ENCODE assay signal across 20 mouse cellular contexts in the genomic region with DNA sequence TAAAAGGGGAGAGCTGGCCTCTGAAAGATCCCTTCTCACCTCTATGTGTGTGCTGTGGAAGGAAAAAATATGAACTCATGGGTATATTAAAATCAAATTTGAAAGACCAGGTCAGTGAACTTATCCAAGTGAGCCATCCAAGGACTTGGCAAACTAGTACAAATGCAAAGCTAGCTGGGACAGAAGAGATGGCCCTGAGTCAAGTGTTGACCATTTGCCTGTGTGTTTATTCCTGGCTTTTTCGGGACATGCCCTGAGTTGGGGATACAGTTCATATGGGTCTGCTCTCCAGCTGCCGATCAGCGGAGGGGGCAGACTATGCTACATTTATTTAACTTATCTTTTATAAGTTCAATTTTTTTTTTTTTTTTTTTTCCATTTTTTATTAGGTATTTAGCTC. TPM values are rescaled to one million over a fixed set of nuclear protein-coding genes. Genes with fewer than 3 reads are reported as not detected.
DNase-seq lines count a peak whose midpoint lies in the region; ATAC-seq and TF ChIP-seq lines count a peak whose summit lies in the region.
"Not testable (repeated sequence)": the region's sequence is repeated elsewhere in the genome, so short reads cannot be mapped to it uniquely, and the experiment has no call there.
"Had no signal": no experiment of that assay in that cellular context is flagged by ENCODE, and none has a peak within 500 bp of the region (broad histone marks: within the 10 kb centered on the region; RNA-seq: fewer than 3 reads in every experiment).

No protein-coding gene starts in this region.

- TF ChIP-seq POLR2A in liver, adult 2 months (IDR thresholded peaks at IDR 0.05; ENCODE audit: extremely low read depth, insufficient read depth, low read length), result not testable (repeated sequence)

- not testable (repeated sequence) for H3K4me2 ChIP-seq in liver, postnatal 0 days (ENCODE audit: low read depth, low read length)

- H3K27me3 ChIP-seq in liver, adult 2 months (ENCODE audit: control insufficient read depth, insufficient read depth, low read length); liver, postnatal 0 days (ENCODE audit: insufficient read depth, low read length): not testable (repeated sequence)

- peak overlapping the region; percentile 95 for H3K27ac ChIP-seq in liver, adult 2 months (replicated peaks; ENCODE audit: insufficient read depth, low read depth, low read length)
- H3K27ac ChIP-seq in liver, postnatal 0 days (ENCODE audit: low read depth), result peak overlapping the region; percentile 72; the same call in 1 of the 2 replicates

- TF ChIP-seq EP300 in liver, postnatal 0 days (IDR thresholded peaks at IDR 0.05; ENCODE audit: low read depth), result not testable (repeated sequence)

- H3K4me3 ChIP-seq in liver, adult 2 months (ENCODE audit: insufficient read depth, low read depth, low read length); liver, postnatal 0 days (ENCODE audit: low read depth, low read length): not testable (repeated sequence)

- H3K79me2 ChIP-seq in liver, adult 2 months (ENCODE audit: control insufficient read depth, insufficient read depth, low read length), result not testable (repeated sequence)

- H3K9ac ChIP-seq in liver, adult 2 months (ENCODE audit: low read depth, low read length); liver, postnatal 0 days (replicated peaks): not testable (repeated sequence)

- TF ChIP-seq CTCF in liver, adult 2 months (IDR thresholded peaks at IDR 0.05; ENCODE audit: low read depth, low read length); liver, postnatal 0 days (IDR thresholded peaks at IDR 0.05; ENCODE audit: low read depth): not testable (repeated sequence)

- ATAC-seq in liver, postnatal 0 days, result peak; percentile 55; the same call in 1 of the 2 replicates

- not testable (repeated sequence) for H3K36me3 ChIP-seq in liver, adult 2 months (ENCODE audit: control insufficient read depth, insufficient read depth, low read length); liver, postnatal 0 days (replicated peaks; ENCODE audit: insufficient read depth, low read length)

- peak; percentile 9 for DNase-seq in heart, adult 11 months
- peak; percentile 93 for DNase-seq in liver, adult 2 months (ENCODE audit: extremely low read depth, low read depth, low spot score)
- not testable (repeated sequence) for DNase-seq in liver, postnatal 0 days

- WGBS in liver, adult 2 months, result 30% methylated on average over 3 of the region's 3 CpGs
- WGBS in liver, postnatal 0 days (ENCODE audit: insufficient replicate concordance), result 69% methylated on average over 3 of the region's 3 CpGs

- not testable (repeated sequence) for H3K9me3 ChIP-seq in liver, postnatal 0 days (ENCODE audit: low read length)

- H3K4me1 ChIP-seq in liver, adult 2 months (ENCODE audit: control insufficient read depth, insufficient read depth, low read length); liver, postnatal 0 days (ENCODE audit: insufficient read depth): not testable (repeated sequence)

RNA-seq across cellular contexts. Expression of gene Fbxo3, which starts 18.7 kb away (rescaled TPM):
- 93.9 and 95.9 TPM in 2 replicates for total RNA-seq in liver, adult 2 months (2014; rRNA removed)
- 32.5 and 32.7 TPM in 2 replicates for polyA plus RNA-seq in liver, adult 2 months (2012; rRNA removed)
- 41.6 and 41.9 TPM in 2 replicates for polyA plus RNA-seq in liver, postnatal 0 days (2015; fragmentation: Nextera tagmentation; extraction: Ambion mirVana)

RNA-seq across cellular contexts. Expression of gene 4931422A03Rik, which starts 19.3 kb away (rescaled TPM):
- total RNA-seq in liver, adult 2 months (2014; rRNA removed), result not detected in 2 replicates
- polyA plus RNA-seq in liver, adult 2 months (2012; rRNA removed), result not detected in 2 replicates
- 1.0 and 1.5 TPM in 2 replicates for polyA plus RNA-seq in liver, postnatal 0 days (2015; fragmentation: Nextera tagmentation; extraction: Ambion mirVana)
- total RNA-seq: adrenal gland, adult 18-20 months; adrenal gland, adult 2 months; adrenal gland, adult 8-10 months; adrenal gland, postnatal 10 days; adrenal gland, postnatal 14 days; adrenal gland, postnatal 25 days; adrenal gland, postnatal 36 days had no signal
- polyA plus RNA-seq: adrenal gland, adult 2 months; G1E had no signal

RNA-seq across cellular contexts. Expression of gene Lmo2, which starts 51.1 kb away (rescaled TPM):
- 4.5 and 5.1 TPM in 2 replicates for total RNA-seq in liver, adult 2 months (2014; rRNA removed)
- polyA plus RNA-seq in liver, adult 2 months (2012; rRNA removed), result 2.4 and 3.8 TPM in 2 replicates
- polyA plus RNA-seq in liver, postnatal 0 days (2015; fragmentation: Nextera tagmentation; extraction: Ambion mirVana), result 58.8 and 63.7 TPM in 2 replicates
- polyA plus RNA-seq: C2C12 had no signal

RNA-seq across cellular contexts. Expression of gene Gm10912, which starts 56.8 kb away (rescaled TPM):
- total RNA-seq in liver, adult 2 months (2014; rRNA removed), result 0.40 and 0.65 TPM in 2 replicates
- 0.11 TPM in 1 of 2 replicates, not detected in the other for polyA plus RNA-seq in liver, adult 2 months (2012; rRNA removed)
- 0.11 TPM in 1 of 2 replicates, not detected in the other for polyA plus RNA-seq in liver, postnatal 0 days (2015; fragmentation: Nextera tagmentation; extraction: Ambion mirVana)
- total RNA-seq: CH12.LX, ES-E14 had no signal
- polyA plus RNA-seq: activated CD4-positive, CD25-positive, alpha-beta regulatory T cell, adult 4 months; C2C12; G1E; Patski had no signal

RNA-seq across cellular contexts. Expression of gene Gm10799, which starts 59.5 kb away (rescaled TPM):
- not detected in 2 replicates for total RNA-seq in liver, adult 2 months (2014; rRNA removed)
- polyA plus RNA-seq in liver, adult 2 months (2012; rRNA removed), result not detected in 2 replicates
- not detected in 2 replicates for polyA plus RNA-seq in liver, postnatal 0 days (2015; fragmentation: Nextera tagmentation; extraction: Ambion mirVana)
- total RNA-seq: adrenal gland, adult 18-20 months; adrenal gland, adult 2 months; adrenal gland, adult 8-10 months; adrenal gland, postnatal 10 days; adrenal gland, postnatal 14 days; adrenal gland, postnatal 25 days; adrenal gland, postnatal 36 days; adrenal gland, postnatal 4 days; CH12.LX; ES-E14; G1E; MEL had no signal
- polyA plus RNA-seq: activated CD4-positive, CD25-positive, alpha-beta regulatory T cell, adult 4 months; adrenal gland, adult 2 months; brain, embryonic 14.5 days; C2C12; CD4-positive, CD25-positive, alpha-beta regulatory T cell, adult 4 months; G1E; Patski had no signal

Comparison
In these comparisons a context has a peak if more than half of its experiments do, and no peak if none do; other contexts are left out.
1. RNA of gene Lmo2, which starts 51.1 kb away (polyA plus RNA-seq): 58.8 to 63.7 TPM in liver, postnatal 0 days; 2.4 to 3.8 TPM in liver, adult 2 months; every median in the first group is over 10 times any median in the second.